Mouse (Mus musculus) liver, adult 2 months (tissue): ENCODE results near the gene Slc35e3. TPM values are rescaled to one million over a fixed set of nuclear protein-coding genes. Genes with fewer than 3 reads are reported as not detected.
"Not testable (repeated sequence)": the region's sequence is repeated elsewhere in the genome, so short reads cannot be mapped to it uniquely, and the experiment has no call there.

Experiments
- DNase-seq: peaks from one replicate; pipeline ENCODE4 v3.0.0-alpha.2; 2011; ENCODE audit warnings: low read depth, low spot score; ENCODE audit errors: extremely low read depth
- H3K27ac ChIP-seq: fragments of 200-500 bp; replicated peaks from 2 replicates; pipeline ENCODE4 v1.5.1; 2012; ENCODE audit warnings: low read depth, mild to moderate bottlenecking, control low read depth, inconsistent platforms, low read length; ENCODE audit not compliant: insufficient read depth
- H3K27me3 ChIP-seq: fragments of 200-500 bp; 2 replicates; pipeline ENCODE4 v1.6.1; 2012; ENCODE audit warnings: mild to moderate bottlenecking, moderate library complexity, low read length, inconsistent platforms; ENCODE audit not compliant: control insufficient read depth, insufficient read depth
- H3K36me3 ChIP-seq: fragments of 200-500 bp; 2 replicates; pipeline ENCODE4 v1.6.1; 2012; ENCODE audit warnings: low read length, inconsistent platforms; ENCODE audit not compliant: control insufficient read depth, insufficient read depth
- H3K4me1 ChIP-seq: fragments of 200-500 bp; 2 replicates; pipeline ENCODE4 v1.6.1; 2011; ENCODE audit warnings: low read length; ENCODE audit not compliant: control insufficient read depth, insufficient read depth
- H3K4me3 ChIP-seq: fragments of 200-500 bp; 2 replicates; pipeline ENCODE4 v1.5.1; 2011; ENCODE audit warnings: low read depth, mild to moderate bottlenecking, control low read depth, low read length, moderate library complexity; ENCODE audit not compliant: insufficient read depth
- H3K79me2 ChIP-seq: fragments of 200-500 bp; 2 replicates; pipeline ENCODE4 v1.6.1; 2012; ENCODE audit warnings: inconsistent platforms, mild to moderate bottlenecking, low read length, moderate library complexity; ENCODE audit not compliant: control insufficient read depth, insufficient read depth
- H3K9ac ChIP-seq: fragments of 200-500 bp; 2 replicates; pipeline ENCODE4 v1.6.1; 2012; ENCODE audit warnings: low read depth, mild to moderate bottlenecking, control low read depth, inconsistent platforms, low read length
- CTCF ChIP-seq: fragments of 200-500 bp; IDR thresholded peaks from 2 replicates; pipeline ENCODE4 v1.5.1; 2011; ENCODE audit warnings: low read depth, low read length, control low read depth
- POLR2A ChIP-seq: fragments of 200-500 bp; IDR thresholded peaks from 2 replicates; pipeline ENCODE4 v1.6.1; 2011; ENCODE audit warnings: low read length, control low read depth; ENCODE audit not compliant: insufficient read depth; ENCODE audit errors: extremely low read depth
- WGBS: fragments of 180-500 bp; shearing (Covaris S2); methylation state at CpG from one replicate; pipeline ENCODE4 v1.1.7; 2018; 5-methylcytosine and 5-hydroxymethylcytosine counted together
- polyA plus RNA-seq: library from polyadenylated mRNA; depleted of rRNA; stranded (reverse); fragments of >200 nt; gene quantifications from 2 replicates; pipeline ENCODE4 v1.2.3, GENCODE M21; 2012
- total RNA-seq: library from RNA; depleted of rRNA; stranded (reverse); fragments of >200 nt; gene quantifications from 2 replicates; pipeline ENCODE4 v1.2.3, GENCODE M21; 2014

Slc35e3 gene
- total and polyA plus RNA-seq, 2 experiments = 4.1 to 7.1 TPM

- TF ChIP-seq CTCF (no peak), POLR2A (no peak)
These were observed 4.5 kb upstream of the Slc35e3 start for GRCm38 (mm10) chr10:117750529-117751281.

GRCm38 (mm10) chr10:117749787-117750343 is 3.7 kb upstream of the Slc35e3 start:
- peaks cover 1% of the 10 kb centered on the region; the same call in 1 of the 2 replicates for H3K36me3 ChIP-seq
- TF ChIP-seq POLR2A (no peak), CTCF (no peak)
- H3K79me2 ChIP-seq = no peaks in the 10 kb centered on the region
- H3K27me3 ChIP-seq = no peaks in the 10 kb centered on the region
- no peak overlapping the region for H3K9ac ChIP-seq
- no peak overlapping the region for H3K4me3 ChIP-seq
- H3K27ac ChIP-seq = no peak overlapping the region
- DNase-seq = no peak
- no peaks in the 10 kb centered on the region; the same call in 1 of the 2 replicates for H3K4me1 ChIP-seq
- 95% methylated on average over 14 of the region's 14 CpGs for WGBS

More at GRCm38 (mm10) chr10:117750529-117751281, 4.5 kb upstream of the Slc35e3 start:
- Histone ChIP-seq H3K9ac (no peak overlapping the region), H3K27me3 (no peaks in the 10 kb centered on the region), H3K36me3 (peaks cover 1% of the 10 kb centered on the region; the same call in 1 of the 2 replicates), H3K4me3 (no peak overlapping the region), H3K27ac (no peak overlapping the region), H3K79me2 (no peaks in the 10 kb centered on the region), H3K4me1 (no peaks in the 10 kb centered on the region; the same call in 1 of the 2 replicates)
- 98% methylated on average over 5 of the region's 5 CpGs for WGBS
- no peak for DNase-seq

GRCm38 (mm10) chr10:117749050-117749686 is 3.0 kb upstream of the Slc35e3 start:
- no peak overlapping the region for H3K9ac ChIP-seq
- WGBS = 97% methylated on average over 10 of the region's 10 CpGs
- H3K79me2 ChIP-seq = no peaks in the 10 kb centered on the region
- DNase-seq = no peak
- H3K36me3 ChIP-seq = peaks cover 1% of the 10 kb centered on the region; the same call in 1 of the 2 replicates
- H3K27me3 ChIP-seq = no peaks in the 10 kb centered on the region
- TF ChIP-seq POLR2A = no peak
- TF ChIP-seq CTCF = no peak
- H3K4me1 ChIP-seq = no peaks in the 10 kb centered on the region; the same call in 1 of the 2 replicates
- no peak overlapping the region for H3K27ac ChIP-seq
- H3K4me3 ChIP-seq = no peak overlapping the region

- peak; percentile 41 for DNase-seq
- H3K4me1 ChIP-seq = no peaks in the 10 kb centered on the region; the same call in 1 of the 2 replicates
- no peak overlapping the region for H3K9ac ChIP-seq
- H3K4me3 ChIP-seq = no peak overlapping the region
- no peak overlapping the region for H3K27ac ChIP-seq
- 74% methylated on average over 10 of the region's 10 CpGs for WGBS
- no peaks in the 10 kb centered on the region for H3K27me3 ChIP-seq
- TF ChIP-seq CTCF = no peak
- TF ChIP-seq POLR2A = no peak
- H3K36me3 ChIP-seq = peaks cover 1% of the 10 kb centered on the region; the same call in 1 of the 2 replicates
- no peaks in the 10 kb centered on the region for H3K79me2 ChIP-seq
These were observed 2.3 kb upstream of the Slc35e3 start for GRCm38 (mm10) chr10:117748276-117749049.

GRCm38 (mm10) chr10:117747711-117748110 is 1.5 kb upstream of the Slc35e3 start:
- no peak for DNase-seq
- Histone ChIP-seq H3K79me2 (no peaks in the 10 kb centered on the region), H3K4me3 (no peak overlapping the region), H3K4me1 (no peaks in the 10 kb centered on the region; the same call in 1 of the 2 replicates), H3K9ac (no peak overlapping the region), H3K27ac (no peak overlapping the region), H3K27me3 (no peaks in the 10 kb centered on the region), H3K36me3 (peaks cover 1% of the 10 kb centered on the region; the same call in 1 of the 2 replicates)
- 92% methylated on average over 7 of the region's 7 CpGs for WGBS
- TF ChIP-seq POLR2A (no peak), CTCF (no peak)

- not testable (repeated sequence) for H3K4me1 ChIP-seq, H3K27ac ChIP-seq, H3K27me3 ChIP-seq, H3K79me2 ChIP-seq, H3K36me3 ChIP-seq
- under 1% methylated on average over 25 of the region's 46 CpGs for WGBS
- peak overlapping the region; percentile 62 for H3K4me3 ChIP-seq
- peak; percentile 27 for DNase-seq
- peak overlapping the region; percentile 69 for H3K9ac ChIP-seq
These were observed 432 bp downstream of the Slc35e3 start for GRCm38 (mm10) chr10:117745570-117746296.
